Mouse (Mus musculus): ENCODE measurements around the gene Tuba8. TPM values are rescaled to one million over a fixed set of nuclear protein-coding genes. Genes with fewer than 3 reads are reported as not detected.

Tuba8 gene
- total RNA-seq, 4 experiments from 2014 or later = 6.5 to 7.9 (median 7.0) TPM

DNA sequence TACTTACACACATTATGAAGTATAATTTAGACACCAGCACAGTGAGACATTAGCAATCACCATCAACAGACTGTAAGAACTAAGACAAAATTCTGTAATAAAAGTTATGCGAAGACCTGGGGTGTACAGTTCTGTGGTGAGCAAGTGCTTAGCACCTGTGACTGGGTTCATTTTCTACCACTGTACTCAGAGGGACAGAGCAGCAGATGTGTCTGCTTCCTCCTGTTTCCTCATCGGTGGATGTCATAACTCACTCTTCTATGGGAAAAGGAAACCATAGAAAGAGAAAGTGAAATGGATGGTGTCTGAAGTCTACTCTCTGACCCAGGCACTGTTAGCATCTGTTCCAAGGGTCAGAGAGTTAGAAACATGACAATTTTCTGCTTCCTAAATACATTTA lies 16.2 kb downstream of the Tuba8 start:
- DNase-seq (ENCODE audit: low spot score in 2 of 2) = no peak

GRCm38 (mm10) chr6:121228421-121228820 lies 17.9 kb downstream of the Tuba8 start:
- DNase-seq (ENCODE audit: low spot score in 2 of 2) = no peak

DNA sequence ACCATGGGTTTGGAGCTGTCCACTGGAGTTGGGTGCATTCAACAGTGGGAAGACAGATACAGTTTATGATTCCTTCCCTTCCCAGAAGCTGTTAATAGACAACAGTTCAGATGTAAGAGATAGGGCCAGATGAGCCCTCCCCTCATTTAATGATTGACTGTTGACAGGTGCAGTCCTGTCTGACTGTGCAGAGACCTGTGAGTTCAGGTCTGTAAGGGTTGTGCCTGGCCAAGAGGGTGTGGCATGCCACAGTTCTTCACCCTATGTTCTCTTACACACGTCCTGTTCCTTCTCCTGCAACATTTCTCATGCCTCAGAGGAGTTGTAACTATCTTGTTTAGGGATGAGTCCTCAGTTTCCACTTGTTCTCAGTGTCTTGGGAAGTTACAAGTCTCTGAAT lies 22.2 kb downstream of the Tuba8 start:
- no peak for DNase-seq (ENCODE audit: low spot score in 2 of 2)

DNA sequence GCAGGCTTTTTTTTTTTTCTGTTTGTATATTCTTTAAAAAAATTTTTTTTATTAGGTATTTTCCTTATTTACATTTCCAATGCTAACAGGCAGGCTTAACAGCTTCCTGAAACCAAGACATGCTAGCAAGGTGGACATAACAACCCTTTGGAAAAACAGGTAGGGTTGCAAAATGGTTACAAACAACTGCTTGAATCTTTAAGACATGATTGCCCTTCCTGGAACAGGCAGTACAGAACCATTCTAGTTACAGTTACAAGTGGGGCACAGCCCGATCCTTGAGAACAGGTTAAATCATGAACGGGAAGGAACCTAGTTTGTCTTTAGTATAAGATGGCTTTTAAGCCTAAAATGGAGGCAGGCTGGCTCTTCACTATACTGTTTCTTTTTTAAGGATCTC lies 25.9 kb downstream of the Tuba8 start:
- no peak for DNase-seq (ENCODE audit: low spot score in 2 of 2)

DNA sequence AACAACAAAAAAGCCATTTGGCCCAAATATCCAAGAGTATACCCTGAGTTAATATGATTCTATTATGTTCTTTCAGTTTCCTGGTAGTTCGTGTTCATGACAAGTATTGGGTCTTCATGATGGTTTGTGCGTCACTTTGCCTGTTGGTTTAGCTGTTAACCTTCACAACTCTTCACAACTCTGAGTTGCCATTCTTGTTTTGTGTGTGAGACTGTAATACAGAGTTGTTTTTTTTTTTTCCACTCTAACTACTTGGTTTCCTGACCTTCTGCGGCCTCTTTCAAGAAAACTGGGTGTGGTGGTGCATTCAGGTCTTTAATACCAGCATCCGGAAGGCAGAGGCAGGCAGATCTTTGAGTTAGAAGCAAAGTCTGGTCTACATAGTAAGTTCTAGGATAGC lies 27.7 kb downstream of the Tuba8 start:
- no peak for DNase-seq (ENCODE audit: low spot score in 2 of 2)

DNA sequence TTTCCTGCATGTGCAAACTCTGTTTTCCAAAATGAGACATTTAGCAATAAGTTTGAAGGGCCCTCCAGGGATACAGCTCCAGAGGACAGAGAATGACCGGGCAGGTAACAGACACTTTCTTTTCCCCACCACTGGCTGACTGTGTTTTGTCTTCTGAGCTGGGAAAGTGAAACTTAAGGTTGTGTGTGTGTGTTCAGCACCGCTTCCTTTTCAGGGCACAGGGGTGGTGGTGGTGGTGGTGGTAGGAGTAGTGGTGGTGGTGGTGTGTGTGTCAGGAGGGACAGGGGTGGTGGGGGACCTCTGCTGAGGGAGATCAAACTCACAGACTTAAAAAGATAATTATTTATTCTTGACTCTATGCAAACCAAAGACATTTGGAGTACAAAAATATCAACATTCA lies 31.3 kb downstream of the Tuba8 start:
- no peak for DNase-seq (ENCODE audit: low spot score in 2 of 2)

GRCm38 (mm10) chr6:121243161-121243560 lies 32.7 kb downstream of the Tuba8 start:
- DNase-seq (ENCODE audit: low spot score in 2 of 2) = no peak

DNA sequence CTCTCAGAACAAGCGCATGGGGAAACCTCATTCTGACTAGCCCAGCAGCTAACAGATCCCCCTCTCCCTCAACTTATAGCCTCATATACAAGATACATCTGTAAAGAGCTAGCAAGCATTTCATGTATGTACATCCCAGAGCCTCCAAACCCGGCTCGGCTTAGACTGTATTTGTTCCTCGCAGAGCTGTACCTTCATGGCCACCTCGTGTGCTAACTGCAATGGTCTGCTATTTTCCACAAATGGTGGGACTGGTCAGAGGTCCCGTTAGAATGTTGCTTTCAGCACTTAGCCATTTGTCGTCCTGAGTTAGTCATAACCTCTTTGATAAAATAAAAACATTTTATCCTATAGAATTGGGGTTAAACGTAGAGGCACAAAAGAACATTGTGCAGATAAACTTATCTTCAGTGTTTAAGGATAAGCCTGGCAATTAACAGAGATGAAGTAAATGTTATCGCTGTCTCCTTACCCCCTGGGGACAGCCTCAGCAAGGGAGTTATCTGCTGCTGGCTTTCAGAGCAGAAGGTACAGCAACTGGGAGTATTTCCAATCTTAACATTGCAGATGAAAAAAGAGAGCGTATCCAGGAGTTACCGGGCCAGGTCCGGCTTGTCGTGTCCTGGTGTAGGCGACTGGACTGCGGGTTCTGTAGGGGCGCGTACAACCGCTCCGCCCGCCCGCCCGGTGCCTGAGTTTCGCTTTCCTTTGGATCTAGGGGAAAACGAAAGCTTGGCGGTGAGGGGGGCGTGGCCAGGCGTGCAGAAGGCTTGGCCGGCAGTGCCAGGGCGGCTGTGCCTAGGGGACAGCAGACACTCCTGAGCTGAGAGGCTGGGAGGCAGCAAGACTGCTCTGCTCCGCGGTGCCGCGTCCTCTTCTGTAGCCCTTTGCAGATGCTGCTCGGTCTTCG lies 34.9 kb downstream of the Tuba8 start, which contains the start of gene Usp18:
Gene Usp18 (plus strand): TSS at position 780 of the 910 bp plus-strand sequence.
- DNase-seq (ENCODE audit: low spot score in 2 of 2) = peak; percentile 27 to 38

DNA sequence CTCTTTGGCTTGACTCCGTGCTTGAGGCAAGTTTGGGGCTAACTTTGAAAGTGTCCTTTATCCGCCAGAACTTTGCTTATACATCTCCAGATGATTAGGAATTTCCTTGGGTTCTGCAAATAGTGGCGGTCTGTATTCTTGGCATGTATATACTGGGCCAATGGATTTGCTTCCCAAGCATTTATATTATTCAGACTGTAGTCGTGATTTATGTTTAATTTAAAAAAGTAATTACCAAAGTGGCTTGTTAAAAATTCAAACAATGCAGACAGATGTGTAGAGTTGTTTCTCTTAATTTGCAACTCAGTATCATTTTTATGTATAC lies 35.5 kb downstream of the Tuba8 start:
- no peak for DNase-seq (ENCODE audit: low spot score in 2 of 2)

DNA sequence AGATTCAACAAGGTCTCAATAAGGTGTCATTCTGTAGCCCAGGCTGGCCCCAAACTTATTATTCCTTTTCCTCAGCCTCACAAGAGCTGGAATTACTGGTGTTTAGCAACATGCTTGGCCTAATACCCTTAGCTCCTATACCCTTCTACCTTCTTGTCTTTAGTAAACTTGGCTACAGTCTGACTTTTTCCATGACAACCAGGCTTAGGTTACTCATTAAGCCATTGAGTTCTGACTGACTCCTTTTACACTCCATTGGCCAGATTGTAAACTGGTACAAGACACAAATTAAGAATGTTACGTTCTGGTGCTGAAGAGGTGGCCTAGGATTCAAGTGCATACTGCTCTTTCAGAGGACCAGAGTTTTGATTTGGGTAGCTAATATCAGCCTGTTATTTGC lies 39.9 kb downstream of the Tuba8 start:
- DNase-seq (ENCODE audit: low spot score in 2 of 2) = no peak

DNA sequence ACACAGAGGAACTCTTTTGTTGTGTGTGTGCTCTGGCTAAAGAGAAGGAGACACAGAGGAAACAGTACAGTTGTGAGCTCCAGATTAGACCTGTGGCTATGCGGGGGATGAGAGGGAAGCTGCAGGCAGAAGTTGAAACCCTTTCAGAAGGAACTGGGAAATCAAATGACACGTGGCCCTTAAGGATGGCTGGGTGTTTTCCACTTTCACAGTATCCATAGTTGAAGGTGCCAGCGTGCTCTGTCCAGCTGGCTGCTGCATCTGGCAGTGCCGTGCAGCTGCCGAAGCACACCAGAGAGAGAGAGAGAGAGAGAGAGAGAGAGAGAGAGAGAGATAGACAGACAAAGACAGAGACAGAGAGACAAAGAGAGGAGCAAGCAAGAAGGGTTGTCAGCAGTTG lies 40.8 kb downstream of the Tuba8 start:
- no peak for DNase-seq (ENCODE audit: low spot score in 2 of 2)

DNA sequence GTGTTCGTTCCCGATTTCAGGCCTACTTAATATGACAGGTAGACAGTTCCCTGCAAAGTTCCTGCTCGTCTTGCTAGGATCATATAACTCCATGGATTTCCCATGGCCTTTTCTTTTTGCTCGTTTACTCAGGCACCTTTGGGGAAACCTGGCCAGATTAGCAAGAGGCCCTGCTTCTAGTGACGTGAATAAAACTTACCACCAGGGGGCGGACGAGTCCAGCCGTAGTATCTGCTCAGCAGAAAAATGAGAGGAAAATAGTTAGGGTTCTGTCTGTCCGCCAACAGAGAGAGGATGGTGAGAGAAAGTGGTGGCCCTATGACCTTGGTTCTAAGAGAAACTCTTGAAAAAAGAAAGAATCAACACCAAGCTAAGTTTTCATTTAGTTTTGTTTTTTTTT lies 50.1 kb downstream of the Tuba8 start:
- DNase-seq (ENCODE audit: low spot score in 2 of 2) = peak; percentile 19 to 83

DNA sequence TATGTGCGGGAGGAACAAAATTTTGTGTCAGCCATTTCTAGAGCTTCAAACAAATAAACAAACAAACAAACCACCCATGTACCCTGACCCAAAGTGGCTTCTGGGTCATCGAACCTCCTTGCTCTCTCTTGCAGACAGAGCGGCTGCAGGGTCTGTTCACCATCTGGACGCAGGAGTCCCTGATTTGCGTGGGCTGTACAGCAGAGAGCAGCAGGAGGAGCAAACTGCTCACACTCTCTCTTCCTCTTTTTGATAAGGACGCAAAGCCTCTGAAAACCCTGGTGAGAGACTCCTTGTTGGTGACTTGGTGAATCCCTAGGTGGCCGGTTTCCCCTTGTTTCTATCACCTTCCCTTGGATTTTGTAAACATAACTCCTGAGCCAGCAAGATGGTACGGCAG lies 50.7 kb downstream of the Tuba8 start:
- DNase-seq (ENCODE audit: low spot score in 2 of 2) = no peak

GRCm38 (mm10) chr6:121262004-121262403 lies 51.5 kb downstream of the Tuba8 start:
- DNase-seq (ENCODE audit: low spot score in 2 of 2) = no peak

GRCm38 (mm10) chr6:121262496-121262895 lies 52.0 kb downstream of the Tuba8 start:
- DNase-seq (ENCODE audit: low spot score in 2 of 2) = no peak

DNA sequence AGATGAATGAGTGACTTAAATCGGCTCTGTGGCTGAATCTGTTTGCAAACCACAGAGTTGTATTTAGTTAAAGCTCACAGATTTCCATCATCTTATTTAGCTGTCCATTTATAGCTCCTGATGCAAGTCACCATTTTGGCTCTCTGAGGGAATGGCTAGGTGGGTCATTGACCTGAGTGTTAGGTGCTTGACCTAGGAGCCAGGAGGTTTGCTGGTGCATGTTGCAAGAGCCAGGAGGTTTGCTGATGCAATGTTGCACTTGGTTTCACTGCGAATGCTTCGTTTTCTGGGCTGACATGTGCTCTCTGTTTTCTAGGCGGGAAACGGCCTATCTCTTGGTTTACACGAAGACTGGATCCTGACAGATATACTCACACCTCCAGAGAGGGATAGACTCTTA lies 59.7 kb downstream of the Tuba8 start:
- DNase-seq (ENCODE audit: low spot score in 2 of 2) = no peak

- DNase-seq (ENCODE audit: low spot score in 2 of 2) = no peak
Observed at GRCm38 (mm10) chr6:121271707-121272074, 61.2 kb downstream of the Tuba8 start.

DNA sequence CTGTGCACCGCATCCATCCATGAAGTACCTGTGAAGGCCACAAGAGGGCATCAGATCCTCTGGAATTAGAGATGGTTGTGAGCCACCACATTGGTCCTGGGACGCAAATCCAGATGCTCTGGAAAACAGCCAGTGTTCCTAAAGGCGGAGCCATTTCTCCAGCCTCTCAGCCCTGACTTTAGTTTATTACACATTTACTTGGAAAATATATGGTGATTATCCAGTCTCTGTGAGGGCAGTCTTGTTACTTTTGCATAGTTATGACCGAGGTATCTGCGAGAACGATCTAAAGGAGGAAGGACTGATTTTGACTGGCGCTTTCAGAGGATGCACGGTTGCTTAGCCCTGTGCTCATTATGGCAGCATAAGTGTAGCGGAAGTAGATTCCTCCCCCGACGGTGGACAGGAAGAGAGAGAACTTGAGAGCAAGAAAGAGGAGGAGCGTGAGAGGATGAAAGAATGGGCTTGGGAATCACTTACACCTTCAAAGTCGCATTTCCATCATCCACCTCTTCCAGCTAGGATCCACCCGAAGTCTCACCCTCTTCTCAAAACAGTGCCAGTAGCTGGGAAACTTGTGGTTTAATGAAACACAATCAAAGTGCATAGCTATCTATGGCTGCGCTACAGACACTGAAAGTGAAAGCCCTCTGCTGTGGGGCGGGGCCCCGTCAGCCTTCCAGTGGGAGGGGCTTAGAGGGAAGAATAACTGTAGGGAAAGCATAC lies 61.7 kb downstream of the Tuba8 start:
- peak; percentile 54 to 86 for DNase-seq (ENCODE audit: low spot score in 2 of 2)

DNA sequence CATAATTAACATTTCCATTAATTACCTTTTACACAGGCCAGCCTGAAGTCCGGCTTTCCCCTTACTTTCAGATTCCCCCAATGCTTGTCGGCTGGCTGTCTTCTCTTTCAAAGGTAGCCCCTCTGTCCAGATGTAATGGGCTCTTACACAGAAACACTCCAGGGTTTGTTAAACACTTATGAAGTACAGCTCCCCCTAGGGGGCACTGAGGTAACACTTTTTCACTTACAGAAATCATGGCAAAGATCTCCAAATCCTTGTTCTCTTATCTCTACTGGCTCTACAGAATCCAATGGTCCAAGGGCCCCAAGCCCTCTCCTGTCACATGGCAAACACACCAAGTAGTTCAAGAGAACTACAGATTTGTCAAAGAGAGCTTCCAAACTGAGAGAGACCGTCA lies 63.9 kb downstream of the Tuba8 start:
- DNase-seq (ENCODE audit: low spot score in 2 of 2) = peak in 1 of 2 experiments; percentile 16
